Mouse (Mus musculus) liver, adult 2 months (tissue): ENCODE results near the gene Zdhhc17.

Source experiments
- CTCF ChIP-seq: fragments of 200-500 bp; IDR thresholded peaks from 2 replicates; pipeline ENCODE4 v1.5.1; 2011; ENCODE audit warnings: low read depth, low read length, control low read depth
- POLR2A ChIP-seq: fragments of 200-500 bp; IDR thresholded peaks from 2 replicates; pipeline ENCODE4 v1.6.1; 2011; ENCODE audit warnings: low read length, control low read depth; ENCODE audit not compliant: insufficient read depth; ENCODE audit errors: extremely low read depth

DNA sequence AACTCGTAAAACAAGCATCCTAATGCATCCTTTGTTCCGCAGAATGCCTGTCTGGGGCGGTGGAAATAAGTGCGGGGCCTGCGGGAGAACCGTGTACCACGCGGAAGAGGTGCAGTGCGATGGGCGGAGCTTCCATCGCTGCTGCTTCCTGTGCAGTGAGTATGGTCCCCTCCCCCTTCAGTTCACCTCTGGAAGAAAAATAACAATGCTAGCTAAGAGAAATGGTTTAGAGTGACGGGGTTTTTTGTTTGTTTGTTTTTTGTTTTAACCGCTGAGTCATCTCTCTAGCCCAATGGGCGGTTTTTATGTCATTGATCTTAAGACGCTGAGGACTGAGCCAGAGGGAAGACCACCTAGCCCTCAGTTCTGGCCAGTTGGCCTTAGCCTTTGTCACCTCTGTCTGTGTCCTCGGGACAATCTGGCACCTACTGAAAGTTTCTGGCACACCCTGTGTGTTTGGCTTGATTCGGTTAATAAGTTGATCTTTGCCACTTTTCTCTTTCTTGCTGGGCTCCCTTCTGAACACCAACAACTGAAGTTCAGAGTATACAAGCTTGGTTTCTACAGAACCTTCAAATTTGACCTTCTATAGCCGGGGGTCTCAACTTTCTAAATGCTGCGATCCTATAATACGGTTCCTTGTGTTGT lies 77.9 kb downstream of the Zdhhc17 start:
- no peak for TF ChIP-seq CTCF
- no peak for TF ChIP-seq POLR2A
